Mouse (Mus musculus) ZHBTc4 (cell line): Measurements from ENCODE around the gene Serpinb6c.
"Not testable (repeated sequence)": the region's sequence is repeated elsewhere in the genome, so short reads cannot be mapped to it uniquely, and the experiment has no call there.

Source experiments
- DNase-seq: peaks from one replicate; pipeline ENCODE4 v3.0.0-alpha.2; 2011; ENCODE audit warnings: low read depth, low spot score

Gene Serpinb6c

DNA sequence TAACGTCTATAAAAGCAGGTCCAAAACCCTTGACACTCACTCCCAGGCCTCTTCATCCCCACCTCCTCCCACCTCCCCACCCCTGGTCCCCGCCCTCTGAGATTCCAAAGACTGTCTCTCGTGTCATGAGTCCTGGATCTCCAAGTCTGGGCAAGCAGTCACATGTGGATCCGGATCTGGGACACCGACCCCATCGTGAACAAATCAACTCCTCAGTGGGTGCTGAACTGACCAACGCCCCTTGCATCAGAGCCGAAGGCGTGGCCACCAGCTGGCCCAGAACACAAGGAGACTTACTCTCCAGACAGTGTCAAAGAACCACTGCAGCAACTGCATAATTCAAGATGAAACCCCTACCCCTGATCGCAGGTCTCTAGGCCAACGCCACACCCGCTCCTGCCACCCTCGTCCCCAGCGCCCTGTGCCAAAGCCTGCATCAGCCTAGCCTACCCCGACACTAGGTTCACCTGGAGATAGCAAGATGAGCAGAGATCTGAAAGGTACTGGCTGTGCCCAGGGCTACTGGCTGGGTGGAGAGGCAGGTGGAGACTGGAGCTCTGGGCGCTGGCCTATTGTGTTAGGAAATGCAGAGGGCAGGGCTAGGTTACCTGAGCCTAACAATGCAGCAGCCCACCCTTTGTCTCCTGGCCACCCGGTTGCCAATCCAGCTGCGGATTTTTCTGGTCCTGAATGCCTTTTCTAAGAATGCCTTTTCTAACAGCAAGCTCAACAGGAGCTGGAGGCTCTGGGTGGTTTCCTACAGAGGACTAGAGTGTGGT lies at the start of gene Serpinb6c:
Serpinb6c (minus strand) TSS at position 533 of the 779 bp plus-strand sequence.
- peak; percentile 89 for DNase-seq

GRCm38 (mm10) chr13:33952947-33953346 lies 47.4 kb upstream of the Serpinb6c start:
- DNase-seq, result no peak

DNA sequence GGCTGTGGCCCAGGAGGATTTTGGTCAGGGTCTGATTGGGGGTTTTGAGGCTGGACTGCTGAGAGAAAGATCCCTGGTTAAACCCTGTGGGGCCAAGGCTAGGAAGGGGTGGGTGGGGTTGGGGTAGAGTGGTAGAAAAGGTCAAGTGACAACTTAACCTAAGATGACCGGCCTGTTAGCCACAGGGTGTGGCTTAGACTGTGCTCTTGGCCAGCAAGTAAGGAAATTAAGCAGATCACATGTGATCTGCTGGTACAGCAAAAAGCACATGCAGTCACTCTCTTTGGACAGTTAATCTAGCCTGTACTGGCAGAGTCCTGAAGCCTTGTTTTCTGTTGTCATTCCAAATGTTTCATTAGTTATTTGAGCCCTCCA lies 46.6 kb upstream of the Serpinb6c start:
- DNase-seq, result no peak

- DNase-seq, result no peak
Observed at GRCm38 (mm10) chr13:33951308-33952074, 46.0 kb upstream of the Serpinb6c start.

DNA sequence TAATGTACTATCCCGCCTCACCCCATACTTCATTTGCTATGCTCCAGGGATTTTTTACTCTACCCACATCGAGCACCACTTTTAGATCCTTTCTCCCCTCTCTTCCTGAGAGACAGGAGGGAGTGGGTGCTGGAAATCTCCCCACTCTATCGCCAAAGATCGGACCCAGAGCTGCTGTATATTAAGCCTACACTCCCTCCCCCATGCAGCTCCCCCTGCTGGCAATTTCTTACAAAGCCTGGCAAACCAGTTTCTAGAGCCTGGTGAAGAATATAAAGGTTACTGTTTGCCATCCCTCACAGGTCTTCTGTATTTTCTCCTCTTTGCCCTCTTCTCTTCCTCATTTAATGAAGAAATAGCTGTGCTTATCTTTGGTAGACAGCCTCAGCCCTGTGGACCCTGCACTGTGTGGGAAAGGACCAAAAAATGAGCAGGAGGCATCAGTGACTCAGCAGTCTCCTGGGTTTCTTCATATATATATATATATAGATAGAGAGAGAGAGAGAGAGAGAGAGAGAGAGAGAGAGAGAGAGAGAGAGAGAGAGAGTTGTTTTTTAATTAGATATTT lies 36.8 kb upstream of the Serpinb6c start:
- DNase-seq, result peak; percentile 55

GRCm38 (mm10) chr13:33941288-33941808 lies 35.8 kb upstream of the Serpinb6c start:
- DNase-seq, result no peak

- DNase-seq, result not testable (repeated sequence)
Observed at GRCm38 (mm10) chr13:33937587-33937986, 32.1 kb upstream of the Serpinb6c start.

- DNase-seq, result no peak
Observed at GRCm38 (mm10) chr13:33937151-33937550, 31.6 kb upstream of the Serpinb6c start.

DNA sequence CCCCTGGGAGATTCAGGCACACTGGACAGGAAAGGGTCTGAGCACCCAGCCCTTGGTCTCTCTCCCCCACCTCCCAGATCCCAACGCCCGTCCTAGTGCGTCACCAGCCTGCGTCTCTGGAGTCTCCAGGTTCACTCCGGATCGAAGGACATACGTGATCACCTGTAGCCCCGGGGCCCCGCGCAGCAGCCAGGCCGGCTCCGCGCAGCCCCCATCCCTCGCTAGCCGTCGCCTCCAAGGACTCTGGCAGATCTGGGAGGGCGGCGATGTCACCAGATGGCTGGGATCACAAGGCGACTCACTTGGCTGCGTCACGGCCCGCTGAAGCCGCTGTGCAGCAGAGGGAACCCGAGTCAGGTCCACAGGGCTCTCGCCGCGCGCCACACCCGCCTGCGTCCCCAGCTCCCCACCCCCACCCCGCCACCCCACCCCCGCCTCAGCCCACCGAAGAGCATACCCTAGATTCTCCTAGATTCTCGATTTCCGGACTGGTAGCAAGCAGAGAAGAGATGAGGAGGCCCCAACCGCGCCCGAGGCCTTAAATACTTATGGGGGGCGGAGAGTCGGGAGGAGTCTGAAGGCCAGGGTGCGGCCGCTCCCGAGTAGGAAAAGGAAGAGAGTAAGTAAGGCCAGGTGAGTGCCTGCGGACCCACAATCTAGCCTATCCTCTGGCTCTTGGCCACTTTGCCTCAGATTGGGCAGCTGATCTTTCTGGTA lies 30.1 kb upstream of the Serpinb6c start:
- DNase-seq, result peak; percentile 86

GRCm38 (mm10) chr13:33934743-33935142 lies 29.2 kb upstream of the Serpinb6c start:
- DNase-seq, result no peak

DNA sequence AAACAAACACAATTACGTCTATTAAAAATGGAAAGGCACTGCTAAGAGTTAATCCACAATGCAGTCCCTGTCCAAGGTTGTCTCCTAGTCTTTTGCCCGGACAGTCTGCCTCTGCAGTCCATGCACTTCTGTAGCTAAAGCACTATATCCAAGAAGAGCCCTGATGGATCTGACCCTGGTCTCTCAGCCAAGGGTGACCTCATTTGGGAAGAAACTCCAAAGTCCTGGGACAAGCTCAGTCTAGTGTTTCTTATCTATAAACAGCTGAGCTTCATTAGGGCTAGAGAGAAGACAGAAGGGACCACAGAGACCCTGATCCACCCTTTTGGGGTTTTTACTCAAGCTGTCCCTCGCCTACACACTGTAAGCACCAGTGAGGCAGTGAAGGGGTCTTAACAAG lies 25.4 kb upstream of the Serpinb6c start:
- DNase-seq, result no peak

GRCm38 (mm10) chr13:33930281-33930680 lies 24.8 kb upstream of the Serpinb6c start:
- no peak for DNase-seq

- peak; percentile 28 for DNase-seq
Observed at GRCm38 (mm10) chr13:33921699-33922098, 16.2 kb upstream of the Serpinb6c start.

DNA sequence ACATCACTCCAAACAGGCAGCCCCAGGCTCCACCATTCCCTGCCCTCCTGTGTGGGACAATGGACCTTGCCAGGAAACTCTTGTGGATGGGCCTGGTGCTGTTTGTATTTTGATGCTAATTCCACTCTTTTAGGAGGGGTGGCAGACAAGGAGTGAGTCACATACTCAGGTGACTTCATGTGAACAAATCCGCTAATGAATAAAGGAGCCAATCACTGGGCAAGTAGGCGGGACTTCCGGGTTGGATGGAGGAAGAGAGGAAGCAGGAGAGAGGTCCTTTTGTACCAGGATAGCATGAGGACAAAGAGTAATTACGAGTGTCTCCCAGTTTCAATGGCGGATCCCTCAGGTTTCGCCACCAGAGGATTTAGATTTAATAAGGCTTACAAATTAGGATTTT lies 15.5 kb upstream of the Serpinb6c start:
- DNase-seq, result peak; percentile 96

DNA sequence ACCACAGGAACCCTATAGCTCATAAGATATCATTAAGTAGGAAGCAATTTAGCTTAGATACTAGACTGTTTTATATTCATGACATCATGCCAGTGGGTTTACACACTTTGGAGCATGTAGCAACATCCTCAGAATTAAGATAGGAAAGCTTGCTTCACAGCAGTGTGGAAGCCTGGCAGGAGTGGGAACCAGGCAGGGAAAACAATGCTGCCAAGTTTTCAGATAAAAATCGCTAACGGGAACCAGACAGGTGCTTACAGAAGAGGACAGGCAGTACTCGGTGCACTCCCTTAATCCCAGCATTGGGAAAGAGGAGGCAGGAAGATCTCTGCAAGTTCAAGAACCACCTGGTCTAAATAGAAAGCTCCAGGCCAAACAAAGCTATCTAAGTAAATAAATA lies 1.3 kb upstream of the Serpinb6c start:
- DNase-seq, result no peak

- DNase-seq, result no peak
Observed at GRCm38 (mm10) chr13:33903290-33903689, 2.2 kb downstream of the Serpinb6c start.

- peak; percentile 76 for DNase-seq
Observed at GRCm38 (mm10) chr13:33894207-33894606, 11.3 kb downstream of the Serpinb6c start.

DNA sequence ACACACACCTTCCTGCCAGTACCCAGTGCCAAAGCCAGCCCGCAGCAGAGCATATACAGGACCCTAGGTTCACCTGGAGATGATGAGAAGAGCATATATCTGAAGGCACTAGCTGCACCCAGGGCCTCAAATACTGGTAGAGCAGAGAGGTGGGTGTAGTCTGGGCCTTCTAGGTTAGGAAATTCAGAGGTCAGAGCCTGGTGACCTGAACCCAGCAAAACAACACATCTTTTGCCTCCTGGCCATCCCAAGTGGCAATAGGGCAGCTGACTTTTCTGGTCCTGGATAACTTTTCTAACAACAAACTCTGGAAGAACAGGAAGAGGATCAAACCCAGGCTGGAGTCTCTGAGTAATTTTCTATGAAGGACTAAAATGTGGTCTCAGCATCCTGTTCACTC lies 62.2 kb downstream of the Serpinb6c start, which contains the start of gene Serpinb6e:
Serpinb6e (minus strand) TSS at position 101 of the 400 bp plus-strand sequence.
- no peak for DNase-seq

GRCm38 (mm10) chr13:33830751-33831150 lies 74.8 kb downstream of the Serpinb6c start:
- DNase-seq, result no peak
